Mouse (Mus musculus): ENCODE data around the gene Map2k4.

Map2k4 gene

GRCm38 (mm10) chr11:65776906-65777611, 11.0 kb downstream of the Map2k4 start:
- in situ Hi-C loops (cut with MboI; ENCODE audit: unreplicated experiment in 2 of 2), result no loop called here

GRCm38 (mm10) chr11:65773946-65774656, 14.0 kb downstream of the Map2k4 start:
- in situ Hi-C loops (cut with MboI; ENCODE audit: unreplicated experiment in 2 of 2), result no loop called here

- in situ Hi-C loops (cut with MboI; ENCODE audit: unreplicated experiment in 2 of 2), result no loop called here
These were observed 14.6 kb downstream of the Map2k4 start for GRCm38 (mm10) chr11:65773535-65773934.

- in situ Hi-C loops (cut with MboI; ENCODE audit: unreplicated experiment in 2 of 2), result no loop called here
These were observed 16.6 kb downstream of the Map2k4 start for GRCm38 (mm10) chr11:65771546-65771945.

- in situ Hi-C loops (cut with MboI; ENCODE audit: unreplicated experiment in 2 of 2), result no loop called here
These were observed 18.1 kb downstream of the Map2k4 start for GRCm38 (mm10) chr11:65769990-65770389.

- in situ Hi-C loops (cut with MboI; ENCODE audit: unreplicated experiment in 2 of 2), result no loop called here
These were observed 19.7 kb downstream of the Map2k4 start for GRCm38 (mm10) chr11:65768445-65768844.

GRCm38 (mm10) chr11:65760912-65761311, 27.2 kb downstream of the Map2k4 start:
- in situ Hi-C loops (cut with MboI; ENCODE audit: unreplicated experiment in 2 of 2), result no loop called here

- in situ Hi-C loops (cut with MboI; ENCODE audit: unreplicated experiment in 2 of 2), result no loop called here
These were observed 28.7 kb downstream of the Map2k4 start for GRCm38 (mm10) chr11:65759350-65759749.

GRCm38 (mm10) chr11:65754161-65754560, 33.9 kb downstream of the Map2k4 start:
- in situ Hi-C loops (cut with MboI; ENCODE audit: unreplicated experiment in 2 of 2), result no loop called here

GRCm38 (mm10) chr11:65753593-65753992, 34.5 kb downstream of the Map2k4 start:
- in situ Hi-C loops (cut with MboI; ENCODE audit: unreplicated experiment in 2 of 2), result no loop called here

GRCm38 (mm10) chr11:65750546-65750945, 37.6 kb downstream of the Map2k4 start:
- in situ Hi-C loops (cut with MboI; ENCODE audit: unreplicated experiment in 2 of 2), result no loop called here

- in situ Hi-C loops (cut with MboI; ENCODE audit: unreplicated experiment in 2 of 2), result no loop called here
These were observed 40.7 kb downstream of the Map2k4 start for GRCm38 (mm10) chr11:65747433-65747832.

GRCm38 (mm10) chr11:65745707-65746333, 42.3 kb downstream of the Map2k4 start:
- in situ Hi-C loops (cut with MboI; ENCODE audit: unreplicated experiment in 2 of 2), result no loop called here

- in situ Hi-C loops (cut with MboI; ENCODE audit: unreplicated experiment in 2 of 2), result no loop called here
These were observed 44.2 kb downstream of the Map2k4 start for GRCm38 (mm10) chr11:65743866-65744265.

GRCm38 (mm10) chr11:65740811-65741210, 47.3 kb downstream of the Map2k4 start:
- in situ Hi-C loops (cut with MboI; ENCODE audit: unreplicated experiment in 2 of 2), result no loop called here

GRCm38 (mm10) chr11:65740390-65740789, 47.7 kb downstream of the Map2k4 start:
- in situ Hi-C loops (cut with MboI; ENCODE audit: unreplicated experiment in 2 of 2), result no loop called here

- in situ Hi-C loops (cut with MboI; ENCODE audit: unreplicated experiment in 2 of 2), result no loop called here
These were observed 48.2 kb downstream of the Map2k4 start for GRCm38 (mm10) chr11:65739880-65740279.

- in situ Hi-C loops (cut with MboI; ENCODE audit: unreplicated experiment in 2 of 2), result no loop called here
These were observed 53.4 kb downstream of the Map2k4 start for GRCm38 (mm10) chr11:65734656-65735055.

- in situ Hi-C loops (cut with MboI; ENCODE audit: unreplicated experiment in 2 of 2), result no loop called here
These were observed 58.4 kb downstream of the Map2k4 start for GRCm38 (mm10) chr11:65729623-65730217.

GRCm38 (mm10) chr11:65728906-65729305, 59.2 kb downstream of the Map2k4 start:
- in situ Hi-C loops (cut with MboI; ENCODE audit: unreplicated experiment in 2 of 2), result no loop called here

GRCm38 (mm10) chr11:65723715-65724114, 64.4 kb downstream of the Map2k4 start:
- in situ Hi-C loops (cut with MboI; ENCODE audit: unreplicated experiment in 2 of 2), result no loop called here
